In the genomic region with DNA sequence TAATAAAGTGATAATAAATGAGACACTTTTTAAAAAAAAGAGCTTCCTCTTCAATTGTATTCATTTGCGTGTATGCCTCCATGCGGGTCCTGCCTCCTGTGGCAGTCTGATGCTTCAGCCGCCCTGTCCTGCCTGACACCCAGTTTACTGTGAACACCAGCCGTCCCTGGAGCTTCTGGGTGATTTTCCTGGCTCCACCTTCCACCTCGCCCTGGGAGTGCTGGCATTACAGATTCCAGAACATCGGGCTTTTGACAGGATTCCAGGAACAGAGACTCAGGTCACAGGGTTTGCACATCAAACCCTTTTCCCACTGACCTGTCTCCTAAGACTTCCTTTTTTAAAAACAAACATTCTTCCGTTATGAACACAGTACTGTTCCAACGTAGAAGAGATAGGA, we compare ENCODE assay signal across 21 mouse cellular contexts. TPM values are rescaled to one million over a fixed set of nuclear protein-coding genes. Genes with fewer than 3 reads are reported as not detected.
DNase-seq lines count a peak whose midpoint lies in the region; ATAC-seq lines count a peak whose summit lies in the region.
"Had no signal": no experiment of that assay in that cellular context is flagged by ENCODE, and none has a peak within 500 bp of the region (broad histone marks: within the 10 kb centered on the region; RNA-seq: fewer than 3 reads in every experiment).

No protein-coding gene starts in this region.

- 9% methylated on average over 8 of the region's 8 CpGs for WGBS in heart, embryonic 13.5 days
- 16% methylated on average over 8 of the region's 8 CpGs for whole genome bisulfite sequencing in limb, embryonic 10.5 days

- H3K9ac ChIP-seq in heart, embryonic 13.5 days: no peak overlapping the region
- H3K9ac ChIP-seq: embryonic facial prominence, embryonic 12.5 days; forebrain, postnatal 0 days; hindbrain, embryonic 14.5 days; intestine, embryonic 15.5 days; limb, embryonic 15.5 days had no signal

- no peak for ATAC-seq in heart, embryonic 13.5 days (ENCODE audit: extremely low read depth, insufficient number of reproducible peaks, low FRiP score, low TSS enrichment)
- ATAC-seq: forebrain, postnatal 0 days; intestine, embryonic 15.5 days had no signal

- intact Hi-C loops in heart, postnatal 14 days (cut with DNase I): no loop called here

- H3K36me3 ChIP-seq in heart, embryonic 13.5 days: no peaks in the 10 kb centered on the region
- H3K36me3 ChIP-seq in limb, embryonic 10.5 days: no peaks in the 10 kb centered on the region
- H3K36me3 ChIP-seq: embryonic facial prominence, embryonic 12.5 days; intestine, embryonic 15.5 days; limb, embryonic 15.5 days had no signal

- DNase-seq in adrenal gland, postnatal 10 days: peak; percentile 32
- no peak for DNase-seq in adrenal gland, postnatal 4 days (ENCODE audit: low spot score in 2 of 2)
- DNase-seq in heart, postnatal 14 days: no peak
- DNase-seq in layer of hippocampus, adult 18-20 months (ENCODE audit: low spot score in 2 of 2): peak; percentile 13 to 64
- no peak for DNase-seq in layer of hippocampus, adult 9-10 months (ENCODE audit: low spot score)
- peak; percentile 18 to 30 for DNase-seq in kidney, postnatal 36 days
- no peak for DNase-seq in limb, embryonic 10.5 days (ENCODE audit: low spot score)
- DNase-seq: forebrain, postnatal 0 days; lung, postnatal 36 days; right cerebral cortex, adult 18-20 months; spleen, adult 18-20 months had no signal

- H3K27me3 ChIP-seq in heart, embryonic 13.5 days (replicated peaks): peaks cover 4% of the 10 kb centered on the region; the same call in 1 of the 2 replicates
- peaks cover 7% of the 10 kb centered on the region for H3K27me3 ChIP-seq in limb, embryonic 10.5 days (ENCODE audit: low read depth, poor library complexity, severe bottlenecking)
- H3K27me3 ChIP-seq: intestine, embryonic 15.5 days had no signal

- no peak overlapping the region for H3K27ac ChIP-seq in heart, embryonic 13.5 days (replicated peaks)
- no peak overlapping the region for H3K27ac ChIP-seq in limb, embryonic 10.5 days
- H3K27ac ChIP-seq: embryonic facial prominence, embryonic 12.5 days; hindbrain, embryonic 14.5 days; intestine, embryonic 15.5 days; limb, embryonic 15.5 days had no signal

- peaks cover 6% of the 10 kb centered on the region for H3K4me1 ChIP-seq in heart, embryonic 13.5 days
- peaks cover 7% of the 10 kb centered on the region; the same call in 1 of the 2 replicates for H3K4me1 ChIP-seq in limb, embryonic 10.5 days
- H3K4me1 ChIP-seq: embryonic facial prominence, embryonic 12.5 days; intestine, embryonic 15.5 days; limb, embryonic 15.5 days had no signal

- no peak overlapping the region for H3K4me3 ChIP-seq in heart, embryonic 13.5 days
- no peak overlapping the region for H3K4me3 ChIP-seq in limb, embryonic 10.5 days
- H3K4me3 ChIP-seq: embryonic facial prominence, embryonic 12.5 days; intestine, embryonic 15.5 days; limb, embryonic 15.5 days had no signal

- H3K4me2 ChIP-seq in heart, embryonic 13.5 days: peak overlapping the region; percentile 19; the same call in 1 of the 2 replicates
- H3K4me2 ChIP-seq: embryonic facial prominence, embryonic 12.5 days; hindbrain, embryonic 14.5 days; intestine, embryonic 15.5 days; limb, embryonic 15.5 days had no signal

- H3K9me3 ChIP-seq in heart, embryonic 13.5 days: 0 out of 2 replicates have a peak, but pooled peaks cover 6% of the 10 kb centered on the region
- no peaks in the 10 kb centered on the region for H3K9me3 ChIP-seq in limb, embryonic 10.5 days (replicated peaks)
- H3K9me3 ChIP-seq: embryonic facial prominence, embryonic 12.5 days; intestine, embryonic 15.5 days; limb, embryonic 15.5 days had no signal

RNA-seq across cellular contexts. Expression of a gene that starts 6.4 kb away (rescaled TPM):
- total RNA-seq in adrenal gland, postnatal 10 days (2021): not detected
- total RNA-seq in adrenal gland, postnatal 4 days (2021): not detected
- not detected in 2 replicates for polyA plus RNA-seq in heart, embryonic 13.5 days (2015; fragmentation: Nextera tagmentation; extraction: Ambion mirVana)
- total RNA-seq in heart, postnatal 14 days (2021): not detected
- 1 to 10 TPM; 1.4 to 4.6 TPM for total RNA-seq in layer of hippocampus, adult 18-20 months (2021)
- polyA plus RNA-seq in limb, embryonic 10.5 days (2016; fragmentation: Nextera tagmentation; extraction: Ambion mirVana): not detected in 2 replicates
- total RNA-seq: gastrocnemius, adult 18-20 months had no signal
- polyA plus RNA-seq: gonadal fat pad, adult 2 months; heart, embryonic 14.5 days; neural tube, embryonic 11.5 days; stomach, embryonic 14.5 days had no signal

RNA-seq across cellular contexts. Expression of a gene that starts 39.5 kb away (rescaled TPM):
- total RNA-seq in adrenal gland, postnatal 10 days (2021): 10 to 100 TPM; 19.4 to 20.4 TPM
- total RNA-seq in adrenal gland, postnatal 4 days (2021): 10 to 100 TPM; 32.0 to 36.6 TPM
- polyA plus RNA-seq in heart, embryonic 13.5 days (2015; fragmentation: Nextera tagmentation; extraction: Ambion mirVana): 27.9 and 30.5 TPM in 2 replicates
- 1 to 10 TPM; 8.5 to 9.9 TPM for total RNA-seq in heart, postnatal 14 days (2021)
- total RNA-seq in layer of hippocampus, adult 18-20 months (2021): 10 to 100 TPM; 12.7 to 14.6 TPM
- 64.9 and 69.8 TPM in 2 replicates for polyA plus RNA-seq in limb, embryonic 10.5 days (2016; fragmentation: Nextera tagmentation; extraction: Ambion mirVana)

RNA-seq across cellular contexts. Expression of a gene that starts 39.6 kb away (rescaled TPM):
- total RNA-seq in adrenal gland, postnatal 10 days (2021): 10 to 100 TPM; 45.5 to 49.6 TPM
- total RNA-seq in adrenal gland, postnatal 4 days (2021): 10 to 100 TPM; 56.0 to 59.0 TPM
- polyA plus RNA-seq in heart, embryonic 13.5 days (2015; fragmentation: Nextera tagmentation; extraction: Ambion mirVana): 18.7 and 23.3 TPM in 2 replicates
- 10 to 100 TPM; 32.1 to 32.4 TPM for total RNA-seq in heart, postnatal 14 days (2021)
- 10 to 100 TPM; 74.1 to 77.1 TPM for total RNA-seq in layer of hippocampus, adult 18-20 months (2021)
- 38.2 and 40.2 TPM in 2 replicates for polyA plus RNA-seq in limb, embryonic 10.5 days (2016; fragmentation: Nextera tagmentation; extraction: Ambion mirVana)

RNA-seq across cellular contexts. Expression of a gene that starts 55.1 kb away (rescaled TPM):
- total RNA-seq in adrenal gland, postnatal 10 days (2021): 1 to 10 TPM; 1.0 to 2.0 TPM
- 1 to 10 TPM; 2.8 to 4.6 TPM for total RNA-seq in adrenal gland, postnatal 4 days (2021)
- 4.2 and 4.7 TPM in 2 replicates for polyA plus RNA-seq in heart, embryonic 13.5 days (2015; fragmentation: Nextera tagmentation; extraction: Ambion mirVana)
- total RNA-seq in heart, postnatal 14 days (2021): under 1 TPM; 0.17 to 0.62 TPM
- 10 to 100 TPM; 18.9 to 21.7 TPM for total RNA-seq in layer of hippocampus, adult 18-20 months (2021)
- 4.7 and 6.3 TPM in 2 replicates for polyA plus RNA-seq in limb, embryonic 10.5 days (2016; fragmentation: Nextera tagmentation; extraction: Ambion mirVana)

Comparison
In these comparisons a context has a peak if more than half of its experiments do, and no peak if none do; other contexts are left out.
1. DNase-seq: peak in adrenal gland, postnatal 10 days (single experiment), layer of hippocampus, adult 18-20 months (2 of 2) and kidney, postnatal 36 days (2 of 2); none in adrenal gland, postnatal 4 days (0 of 2), heart, postnatal 14 days (0 of 2), layer of hippocampus, adult 9-10 months (single experiment) and limb, embryonic 10.5 days (single experiment).